Mouse (Mus musculus) common myeloid progenitor, adult 5-6 weeks (primary cell): Measurements from ENCODE around the gene Rprd1b. TPM values are rescaled to one million over a fixed set of nuclear protein-coding genes. Genes with fewer than 3 reads are reported as not detected.

ENCODE experiments used
- ATAC-seq: replicated peaks from 2 replicates; pipeline ENCODE4 v1.8.0; 2016; ENCODE audit warnings: low read depth, mild to moderate bottlenecking, moderate TSS enrichment, inconsistent platforms; ENCODE audit not compliant: poor library complexity, severe bottlenecking
- total RNA-seq: library from RNA; stranded (forward); fragments of 200-1000, 187-1606 nt; gene quantifications from 2 replicates; pipeline ENCODE4 v1.2.3, GENCODE M21; 2017

Gene Rprd1b
- total RNA-seq, 1 experiment from 2014 or later = 35.6 TPM

DNA sequence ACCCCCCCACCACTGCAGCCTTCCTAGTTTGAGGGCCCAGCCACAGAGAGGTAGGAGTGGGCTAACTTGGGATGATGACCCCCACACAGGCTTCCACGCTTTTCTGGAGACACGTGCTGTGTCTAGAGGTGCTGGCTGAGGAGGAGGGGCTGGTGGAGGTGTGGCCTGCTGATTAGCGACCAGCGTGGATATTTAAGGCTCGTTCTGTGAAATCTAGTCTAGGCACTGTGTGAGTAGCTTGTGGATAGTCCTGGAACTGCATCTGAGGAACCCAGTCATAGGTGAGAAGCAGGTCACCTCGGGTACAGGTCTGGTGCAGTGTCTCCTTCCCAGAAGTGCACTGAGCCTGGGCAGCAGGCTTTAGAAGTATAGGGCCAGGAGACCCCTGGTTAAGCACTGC is 88.4 kb downstream of the Rprd1b start:
- peak; percentile 38 for ATAC-seq

DNA sequence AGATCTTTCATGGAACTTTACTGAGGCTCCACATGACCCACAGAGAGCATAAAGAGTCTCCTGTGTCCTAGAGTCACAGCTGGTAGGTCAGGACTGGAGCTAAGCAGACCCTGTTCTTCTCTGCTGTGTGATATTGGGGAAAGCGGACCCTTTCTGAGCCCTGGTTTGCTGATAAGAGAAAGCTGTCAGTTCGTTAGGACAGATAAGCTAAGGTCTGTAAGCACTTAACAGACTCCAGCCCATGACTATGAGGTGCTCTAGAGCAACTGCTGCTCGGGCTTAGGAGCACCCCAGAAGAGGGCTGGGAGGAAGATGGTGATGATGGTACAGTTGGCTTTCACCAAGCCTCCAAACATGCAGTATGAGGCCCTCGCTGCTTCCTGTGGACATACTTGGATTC is 90.8 kb downstream of the Rprd1b start:
- no peak for ATAC-seq

GRCm38 (mm10) chr2:158120211-158120610 is 91.9 kb downstream of the Rprd1b start:
- ATAC-seq = no peak

DNA sequence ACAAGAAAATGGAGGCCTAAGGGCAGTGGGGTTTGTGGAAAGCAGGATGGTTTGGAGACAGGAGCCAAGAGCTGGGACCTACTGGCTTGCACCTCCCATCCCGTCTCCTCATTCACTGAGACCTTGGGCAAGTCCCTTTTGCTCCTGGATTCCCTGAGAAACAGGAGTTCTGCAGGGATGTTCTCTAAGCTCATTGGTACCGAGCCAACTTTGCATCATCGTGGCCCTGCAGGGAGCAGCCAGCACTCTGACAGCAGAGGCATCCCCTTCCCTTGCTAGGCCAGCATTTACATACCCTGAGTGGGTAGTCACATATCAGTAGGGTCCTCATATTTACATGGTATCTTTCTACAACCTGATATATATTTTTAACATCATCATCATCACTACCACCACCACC is 92.6 kb downstream of the Rprd1b start:
- no peak for ATAC-seq

GRCm38 (mm10) chr2:158121645-158122326 is 93.5 kb downstream of the Rprd1b start:
- 0 out of 2 replicates have a peak, but pooled peaks have one; percentile 26 for ATAC-seq

DNA sequence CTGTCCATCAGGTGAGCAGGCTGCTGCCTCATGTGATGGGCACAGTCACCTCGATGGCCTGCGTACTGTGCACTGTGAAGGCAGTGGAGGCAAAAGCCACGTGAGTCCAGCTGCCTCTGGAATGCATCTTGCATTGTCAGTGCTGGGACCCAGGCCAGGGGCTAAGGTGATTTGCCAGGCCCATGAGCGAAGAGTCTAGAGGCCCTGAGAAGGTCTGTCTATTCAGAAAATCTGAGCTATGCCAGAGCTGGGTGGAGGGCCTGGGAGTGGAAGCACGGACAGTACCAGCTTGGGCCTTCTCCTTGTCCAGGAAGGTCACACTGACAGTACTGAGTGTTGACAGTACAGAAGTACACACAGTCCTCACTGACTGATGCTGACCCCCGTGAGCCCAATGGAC is 94.5 kb downstream of the Rprd1b start:
- ATAC-seq = no peak

- ATAC-seq = no peak
Measured at GRCm38 (mm10) chr2:158127245-158127644, 98.9 kb downstream of the Rprd1b start.

- ATAC-seq = no peak
Measured at GRCm38 (mm10) chr2:158127872-158128271, 99.6 kb downstream of the Rprd1b start.

DNA sequence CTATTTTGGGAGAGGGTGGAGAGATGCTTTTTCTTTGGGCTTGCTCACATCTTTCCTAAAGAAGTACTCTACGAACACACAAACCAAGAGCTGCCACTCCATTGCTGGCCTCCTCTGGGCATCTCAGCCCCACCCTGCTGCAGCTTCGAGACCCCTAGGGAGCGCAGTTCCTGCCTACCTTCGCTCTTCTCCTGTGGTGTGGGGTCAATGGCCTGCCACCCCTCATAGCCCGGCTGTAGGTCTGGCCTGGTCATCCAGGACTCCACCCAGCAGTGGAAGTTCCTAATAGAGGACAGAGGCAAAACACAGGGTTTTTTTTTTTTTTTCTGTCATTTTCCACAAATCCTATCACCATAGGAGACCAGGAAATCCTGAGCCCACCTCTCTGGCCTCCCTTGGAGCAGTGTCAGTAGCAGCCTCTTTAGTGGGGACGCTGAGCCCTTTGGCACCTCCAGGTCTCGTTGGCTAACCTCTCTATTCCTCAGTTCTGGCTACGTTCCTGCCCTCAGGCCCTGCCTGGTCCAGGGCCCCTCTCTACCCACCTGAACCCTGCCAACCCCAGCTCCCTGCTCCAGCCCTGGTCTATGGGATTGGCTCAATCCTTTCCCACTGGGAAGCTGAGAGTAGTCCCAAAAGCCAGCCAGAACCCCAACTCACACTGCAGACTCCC is 100.3 kb downstream of the Rprd1b start:
- ATAC-seq = no peak

- no peak for ATAC-seq
Measured at GRCm38 (mm10) chr2:158129291-158130002, 101.2 kb downstream of the Rprd1b start.

DNA sequence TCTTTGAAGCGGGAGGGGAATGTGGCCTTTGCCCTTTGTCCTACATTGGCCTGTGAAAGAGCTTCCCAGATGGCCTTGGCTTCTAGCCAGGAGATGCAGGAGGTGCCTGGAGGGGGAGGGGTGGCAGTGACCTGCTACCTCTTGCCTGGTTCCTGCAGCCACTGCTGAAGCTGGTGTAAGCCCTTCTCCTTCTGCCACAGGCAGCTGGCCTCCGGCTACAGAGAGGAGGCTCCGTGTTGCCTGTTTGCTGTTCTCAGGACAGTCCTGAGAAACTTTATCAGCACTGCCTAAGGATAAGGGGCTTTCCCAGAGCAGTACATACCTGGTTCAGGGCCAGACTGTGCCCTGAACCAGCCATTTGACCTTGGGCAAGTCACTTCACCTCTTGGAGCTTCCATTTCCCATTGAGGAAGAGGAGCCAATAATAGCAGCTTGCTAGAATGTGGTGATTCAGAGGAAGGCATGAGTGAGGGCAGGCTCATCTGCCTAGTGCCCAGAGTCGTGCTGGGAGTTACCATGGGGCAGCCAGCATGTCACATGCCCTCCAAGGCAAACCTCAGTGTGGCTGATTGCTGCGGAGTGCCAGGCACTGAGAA is 102.2 kb downstream of the Rprd1b start:
- ATAC-seq = no peak

DNA sequence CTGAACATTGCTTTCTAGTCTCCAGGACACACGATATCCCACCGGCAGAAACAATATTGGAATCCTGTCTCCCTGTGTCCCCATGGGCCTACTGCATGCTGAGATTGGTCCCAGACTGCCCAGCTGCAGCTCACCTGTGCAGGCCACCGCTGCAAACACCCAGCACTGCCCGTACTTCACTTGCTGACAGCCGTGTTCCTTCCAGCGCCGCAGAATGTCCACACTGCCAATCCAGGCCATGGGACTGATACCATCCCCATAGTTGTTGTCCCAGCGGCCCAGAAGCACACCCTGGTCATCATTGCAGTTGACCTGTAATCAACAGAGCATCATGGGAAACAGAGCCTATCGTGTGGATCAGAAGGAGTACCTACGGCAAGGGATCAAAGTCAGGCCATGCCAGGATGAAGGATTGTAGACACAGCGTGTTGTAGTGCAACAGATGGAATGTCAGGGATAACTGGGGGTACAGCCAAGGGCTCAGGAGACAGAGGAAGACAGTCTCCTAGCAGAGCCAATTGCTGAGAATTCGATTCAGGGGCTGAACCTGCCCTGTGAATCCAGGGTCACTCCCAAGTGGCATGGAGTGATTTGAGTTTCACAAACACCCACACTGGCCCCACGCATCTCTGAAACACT is 103.0 kb downstream of the Rprd1b start:
- no peak for ATAC-seq

DNA sequence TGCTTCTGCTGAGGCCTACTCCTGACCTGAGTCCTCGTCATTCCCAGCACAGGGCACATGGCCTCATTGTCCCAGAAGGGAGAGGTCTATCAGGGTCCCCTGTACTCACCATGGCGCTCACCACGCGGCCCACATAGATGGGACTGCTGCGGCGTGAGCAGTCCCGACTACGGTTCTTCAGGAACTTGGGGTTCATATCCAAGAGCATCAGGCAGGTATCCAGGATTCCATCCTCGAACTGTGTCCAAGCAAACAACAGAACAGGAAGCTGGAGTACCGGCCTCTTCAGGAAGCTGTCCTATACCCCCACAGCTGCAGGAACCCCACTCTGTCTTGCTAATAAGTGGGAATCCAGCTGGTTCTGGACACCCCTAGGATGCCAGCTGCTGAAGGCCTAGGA is 104.0 kb downstream of the Rprd1b start:
- no peak for ATAC-seq

DNA sequence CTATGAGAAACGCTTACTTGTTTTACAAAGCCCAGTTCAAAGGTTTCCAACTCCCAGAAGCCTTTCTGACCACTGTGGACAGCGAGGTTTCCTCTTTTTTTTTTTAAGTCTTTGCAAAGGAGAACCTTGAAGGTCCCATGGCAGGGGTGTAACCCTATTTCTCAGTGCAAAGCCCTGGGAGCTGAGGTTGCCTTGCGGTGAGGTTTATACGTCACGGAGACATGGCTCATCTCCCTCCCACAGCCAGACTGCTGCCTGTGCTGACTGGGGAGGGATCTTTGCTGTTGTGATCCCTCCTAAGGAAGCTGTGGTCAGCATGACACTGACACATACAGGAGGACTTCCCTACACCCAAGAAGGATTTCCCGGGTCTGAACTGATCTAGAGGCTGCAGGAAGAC is 104.8 kb downstream of the Rprd1b start:
- peak; percentile 95 for ATAC-seq

DNA sequence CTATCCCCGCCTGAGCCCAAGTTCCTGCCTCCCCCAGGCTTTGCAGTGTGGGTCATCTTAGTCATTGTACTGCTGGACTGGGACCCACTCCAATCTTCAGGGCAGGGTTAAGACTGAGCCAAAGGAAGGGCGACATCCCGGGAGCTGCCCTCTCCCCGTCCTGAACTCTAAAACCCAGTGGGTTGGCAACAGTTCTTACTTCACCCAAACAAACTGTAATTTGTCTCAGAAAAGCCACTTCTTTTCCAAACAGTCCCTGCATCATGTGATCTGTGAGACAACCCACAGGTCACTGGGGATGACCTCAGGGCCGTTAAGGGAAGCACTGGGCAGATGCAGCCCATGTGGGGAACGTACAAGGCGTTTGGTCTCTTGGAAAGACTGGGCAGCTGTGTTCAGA is 107.9 kb downstream of the Rprd1b start:
- no peak for ATAC-seq

- ATAC-seq = no peak
Measured at GRCm38 (mm10) chr2:158137771-158138170, 109.5 kb downstream of the Rprd1b start.

DNA sequence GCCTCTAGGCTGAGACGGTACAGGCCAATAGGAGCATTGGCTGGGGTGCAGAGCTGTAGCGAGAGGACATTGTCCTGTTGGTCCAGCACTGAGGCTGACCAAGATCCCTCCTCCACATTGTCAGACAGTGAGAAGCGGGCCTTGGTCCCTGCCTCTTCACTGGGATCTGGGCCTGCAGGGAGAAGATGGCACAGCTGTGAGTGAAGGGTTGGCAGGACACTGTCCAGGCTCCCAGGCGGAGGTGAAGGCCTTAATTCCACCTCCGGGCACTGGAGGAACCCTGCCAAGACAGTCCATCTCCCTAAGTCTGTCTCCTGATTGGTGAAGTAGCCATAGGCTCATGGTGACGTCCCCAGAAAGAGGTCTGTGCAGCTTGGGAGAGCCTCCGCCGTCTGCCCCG is 110.5 kb downstream of the Rprd1b start:
- ATAC-seq = no peak

DNA sequence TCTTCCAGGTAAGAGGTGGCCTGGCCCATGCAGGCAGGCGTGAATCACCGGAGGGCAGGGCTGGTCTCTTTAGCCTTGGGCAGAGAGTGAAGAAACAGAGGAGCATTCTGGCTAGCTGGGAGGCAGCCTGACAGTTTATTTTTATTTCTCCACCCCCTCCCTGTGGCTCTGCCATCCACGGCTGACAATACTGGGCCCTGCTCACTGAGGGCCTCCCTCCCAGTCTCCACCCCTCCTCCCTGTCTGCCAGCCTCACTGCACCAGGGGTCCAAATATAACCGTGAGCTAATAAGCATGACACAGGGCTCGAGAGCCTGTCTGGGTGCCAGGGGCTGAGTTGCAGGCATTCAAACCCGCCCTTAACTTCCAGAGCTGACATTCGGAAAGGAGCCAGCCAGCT is 111.3 kb downstream of the Rprd1b start:
- no peak for ATAC-seq

GRCm38 (mm10) chr2:158140664-158141063 is 112.4 kb downstream of the Rprd1b start:
- no peak for ATAC-seq

DNA sequence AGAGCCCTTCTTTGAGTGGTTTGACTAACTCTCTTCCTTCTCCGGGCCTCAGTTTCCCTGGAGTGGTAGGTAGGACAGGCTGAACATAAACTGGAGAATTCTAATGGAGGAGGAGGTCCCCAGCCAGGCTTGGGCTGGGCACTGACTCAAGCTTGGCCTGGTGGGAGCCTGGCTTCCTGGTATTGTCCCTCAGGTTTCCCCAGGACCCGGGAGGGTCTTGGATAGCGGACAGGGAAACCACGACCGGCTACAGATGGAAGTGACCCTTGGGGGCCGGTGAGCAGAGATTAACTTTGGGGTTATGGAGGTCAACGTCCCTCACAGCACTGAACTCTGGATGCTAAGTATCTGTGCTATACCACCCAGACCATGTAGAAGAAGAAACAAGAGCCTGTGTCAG is 113.0 kb downstream of the Rprd1b start:
- no peak for ATAC-seq
